Mouse (Mus musculus) megakaryocyte, embryonic 14.5 days (primary cell): ENCODE data around the gene Btbd3. TPM values are rescaled to one million over a fixed set of nuclear protein-coding genes. Genes with fewer than 3 reads are reported as not detected.

Experiments used
- H3K27me3 ChIP-seq: replicated peaks from 2 replicates; pipeline ENCODE3; 2012; ENCODE audit warnings: inconsistent platforms
- H3K36me3 ChIP-seq: replicated peaks from 2 replicates; pipeline ENCODE3; 2012; ENCODE audit warnings: low read length, inconsistent platforms, mixed read lengths
- H3K4me1 ChIP-seq: 2 replicates; pipeline ENCODE4 v1.6.1; 2012; ENCODE audit warnings: inconsistent platforms
- H3K4me3 ChIP-seq: replicated peaks from 2 replicates; pipeline ENCODE3; 2012; ENCODE audit warnings: moderate library complexity, mild to moderate bottlenecking, inconsistent platforms
- H3K9me3 ChIP-seq: 2 replicates; pipeline ENCODE4 v1.6.1; 2012; ENCODE audit warnings: inconsistent platforms
- FLI1 ChIP-seq: IDR thresholded peaks from 2 replicates; pipeline ENCODE4 v1.6.1; 2012; ENCODE audit warnings: low read length, inconsistent platforms, mixed read lengths
- GATA1 ChIP-seq: IDR thresholded peaks from 3 replicates; pipeline ENCODE4 v1.6.1; 2012; ENCODE audit warnings: mixed read lengths, low read length, inconsistent platforms, borderline replicate concordance
- polyA plus RNA-seq: library from polyadenylated mRNA; stranded (reverse); fragments of >175 nt; gene quantifications from 2 replicates; pipeline ENCODE4 v1.2.3, GENCODE M21; 2012; ENCODE audit warnings: low replicate concordance; ENCODE audit not compliant: insufficient read depth

Btbd3 gene
- polyA plus RNA-seq, 1 experiment: 0.10 TPM

DNA sequence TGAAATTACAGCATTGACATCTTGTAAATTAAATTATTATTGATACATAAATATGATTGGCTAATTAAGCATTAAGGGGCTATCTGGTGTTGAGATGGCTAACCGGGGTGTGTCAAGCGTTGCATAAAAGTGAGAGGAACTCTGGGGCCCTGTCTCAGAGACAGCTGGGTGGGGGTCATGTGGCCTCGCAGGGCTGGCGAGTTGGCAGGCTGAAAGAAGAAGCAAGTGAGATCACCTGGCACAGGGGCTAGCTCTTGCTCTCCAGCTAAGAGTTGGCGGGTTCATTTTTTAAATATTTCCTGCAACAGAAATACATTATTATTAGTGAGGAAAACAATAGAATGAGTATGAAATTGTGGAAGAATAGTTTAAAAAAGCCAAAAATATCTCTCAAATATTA lies 118.2 kb downstream of the Btbd3 start:
- TF ChIP-seq GATA1 (no peak), FLI1 (no peak)
- Histone ChIP-seq H3K9me3 (no peaks in the 10 kb centered on the region), H3K27me3 (no peaks in the 10 kb centered on the region), H3K36me3 (no peaks in the 10 kb centered on the region), H3K4me1 (no peaks in the 10 kb centered on the region), H3K4me3 (no peak overlapping the region)

GRCm38 (mm10) chr2:138378855-138379254 lies 122.5 kb downstream of the Btbd3 start:
- Histone ChIP-seq H3K9me3 (no peaks in the 10 kb centered on the region), H3K27me3 (no peaks in the 10 kb centered on the region), H3K4me3 (no peak overlapping the region), H3K36me3 (no peaks in the 10 kb centered on the region), H3K4me1 (no peaks in the 10 kb centered on the region)
- no peak for TF ChIP-seq GATA1
- TF ChIP-seq FLI1: no peak

DNA sequence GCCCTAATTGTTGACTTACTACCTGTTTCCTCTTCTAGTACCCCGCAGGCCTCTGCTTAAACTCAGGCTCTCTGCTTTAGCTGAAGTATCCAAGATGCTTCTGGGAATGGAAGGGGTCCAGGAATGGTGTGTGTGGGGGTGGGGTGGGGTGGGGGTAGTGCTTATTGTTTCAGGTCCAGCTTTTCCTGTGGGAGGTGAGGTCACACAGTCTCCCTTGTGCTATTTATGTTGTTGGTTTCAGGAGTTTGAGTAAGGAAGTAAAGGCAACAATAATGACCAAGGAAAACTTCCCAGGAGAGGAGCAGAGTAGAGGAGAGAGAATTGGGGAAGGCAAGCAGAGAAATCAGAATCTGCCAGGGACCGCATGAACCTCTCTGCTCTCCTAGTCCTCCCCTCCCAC lies 128.4 kb downstream of the Btbd3 start:
- Histone ChIP-seq H3K27me3 (no peaks in the 10 kb centered on the region), H3K36me3 (no peaks in the 10 kb centered on the region), H3K4me1 (no peaks in the 10 kb centered on the region), H3K9me3 (0 out of 2 replicates have a peak, but pooled peaks cover 6% of the 10 kb centered on the region), H3K4me3 (no peak overlapping the region)
- TF ChIP-seq FLI1 (no peak), GATA1 (no peak)

- Histone ChIP-seq H3K4me1 (no peaks in the 10 kb centered on the region), H3K4me3 (no peak overlapping the region), H3K36me3 (no peaks in the 10 kb centered on the region), H3K27me3 (no peaks in the 10 kb centered on the region), H3K9me3 (0 out of 2 replicates have a peak, but pooled peaks cover 6% of the 10 kb centered on the region)
- TF ChIP-seq FLI1: no peak
- TF ChIP-seq GATA1: no peak
Observed at GRCm38 (mm10) chr2:138388591-138388990, 132.2 kb downstream of the Btbd3 start.

- H3K9me3 ChIP-seq: peaks cover 19% of the 10 kb centered on the region
- H3K4me1 ChIP-seq: no peaks in the 10 kb centered on the region
- no peaks in the 10 kb centered on the region for H3K36me3 ChIP-seq
- TF ChIP-seq GATA1 (no peak), FLI1 (no peak)
- no peak overlapping the region for H3K4me3 ChIP-seq
- no peaks in the 10 kb centered on the region for H3K27me3 ChIP-seq
Observed at GRCm38 (mm10) chr2:138403046-138403445, 146.7 kb downstream of the Btbd3 start.

- Histone ChIP-seq H3K9me3 (peaks cover 9% of the 10 kb centered on the region), H3K4me1 (no peaks in the 10 kb centered on the region), H3K4me3 (no peak overlapping the region), H3K27me3 (no peaks in the 10 kb centered on the region), H3K36me3 (no peaks in the 10 kb centered on the region)
- no peak for TF ChIP-seq GATA1
- no peak for TF ChIP-seq FLI1
Observed at GRCm38 (mm10) chr2:138405753-138406528, 149.6 kb downstream of the Btbd3 start.

DNA sequence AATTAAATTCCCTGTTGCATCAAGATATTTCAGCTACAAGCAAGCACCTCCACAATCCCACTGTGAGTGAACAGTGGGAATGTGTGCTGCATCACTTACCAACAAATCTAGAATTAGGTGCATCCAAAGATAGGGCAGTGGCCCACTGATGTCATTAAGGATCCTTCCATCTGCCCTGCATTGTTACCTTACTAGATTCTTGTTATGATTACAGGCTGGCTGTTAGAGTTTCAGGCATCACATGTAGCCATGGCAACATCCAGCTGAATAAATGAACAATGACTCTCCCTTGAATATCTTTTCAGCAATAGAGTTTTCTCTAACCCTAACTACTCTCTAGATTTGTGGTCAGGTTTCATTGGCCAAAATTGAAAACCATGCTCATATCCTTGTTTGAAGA lies 150.3 kb downstream of the Btbd3 start:
- H3K4me1 ChIP-seq: no peaks in the 10 kb centered on the region
- H3K9me3 ChIP-seq: peaks cover 9% of the 10 kb centered on the region
- H3K4me3 ChIP-seq: no peak overlapping the region

DNA sequence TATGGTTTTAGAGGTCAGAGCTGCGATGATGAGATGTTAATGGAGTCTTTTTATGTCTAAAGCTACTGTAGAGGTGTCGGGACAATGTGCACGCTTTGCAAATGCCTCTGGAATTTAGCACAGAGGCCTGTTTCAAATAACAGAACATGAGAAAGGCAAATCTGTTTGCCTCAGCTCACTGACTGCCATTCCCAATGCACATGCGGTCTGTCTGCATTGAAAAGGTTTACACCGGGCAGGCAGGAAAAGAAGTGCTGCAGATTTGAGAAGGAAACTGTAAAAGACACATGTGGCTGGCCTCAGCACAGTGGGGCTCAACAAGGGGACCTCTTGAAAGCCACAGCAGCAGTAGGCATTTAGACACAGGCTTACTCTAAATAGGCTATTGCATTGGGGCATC lies 156.2 kb downstream of the Btbd3 start:
- Histone ChIP-seq H3K9me3 (no peaks in the 10 kb centered on the region), H3K27me3 (no peaks in the 10 kb centered on the region)
- TF ChIP-seq FLI1 (no peak), GATA1 (no peak)

More for the DNA sequence above, 150.3 kb downstream of the Btbd3 start:
- H3K36me3 ChIP-seq: no peaks in the 10 kb centered on the region
- TF ChIP-seq FLI1 (no peak), GATA1 (no peak)
- no peaks in the 10 kb centered on the region for H3K27me3 ChIP-seq

DNA sequence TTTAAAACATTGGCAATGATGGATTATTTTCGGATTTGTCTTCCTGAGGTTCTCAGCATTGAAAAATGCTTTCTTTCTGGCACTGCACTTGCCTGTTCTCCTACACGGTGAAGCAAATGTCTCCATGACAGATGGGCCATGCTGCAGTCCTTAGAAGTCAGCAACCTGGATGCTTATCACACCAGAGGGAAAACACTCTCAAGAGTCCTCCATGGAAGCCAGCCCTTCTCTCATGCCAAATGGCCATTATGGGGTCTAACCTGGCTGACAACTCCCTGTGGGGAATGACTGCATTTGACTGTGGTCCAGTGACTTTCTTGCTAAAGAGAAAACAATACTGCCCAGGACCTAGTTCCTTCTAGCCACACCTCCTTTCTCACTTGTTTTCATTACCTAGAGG lies 166.0 kb downstream of the Btbd3 start:
- Histone ChIP-seq H3K4me1 (no peaks in the 10 kb centered on the region), H3K36me3 (no peaks in the 10 kb centered on the region), H3K4me3 (no peak overlapping the region), H3K27me3 (no peaks in the 10 kb centered on the region), H3K9me3 (peaks cover 16% of the 10 kb centered on the region; the same call in 1 of the 2 replicates)
- TF ChIP-seq FLI1 (no peak), GATA1 (no peak)

More for the DNA sequence above, 156.2 kb downstream of the Btbd3 start:
- H3K4me1 ChIP-seq: no peaks in the 10 kb centered on the region
- H3K4me3 ChIP-seq: no peak overlapping the region
- H3K36me3 ChIP-seq: no peaks in the 10 kb centered on the region

DNA sequence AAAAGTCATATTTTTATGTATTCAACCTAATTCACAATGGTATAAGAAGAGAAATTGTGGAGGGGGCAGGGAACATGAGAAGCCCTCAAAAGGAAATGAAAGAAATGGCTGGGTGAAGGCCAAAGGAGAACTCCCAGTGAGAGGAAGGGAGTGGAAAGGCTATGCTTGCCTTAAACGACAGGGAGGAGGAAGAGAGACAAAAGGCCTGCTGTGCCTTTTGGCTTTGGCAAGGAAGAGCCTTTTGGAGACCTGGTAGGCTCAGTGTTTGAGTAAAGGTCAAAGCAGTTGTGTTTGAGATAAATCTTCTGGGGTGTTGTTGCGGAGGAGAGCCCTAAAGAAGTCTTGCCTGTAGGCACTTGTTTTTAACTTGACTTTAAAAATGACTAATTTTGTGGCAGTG lies 175.6 kb downstream of the Btbd3 start:
- no peaks in the 10 kb centered on the region for H3K36me3 ChIP-seq
- H3K27me3 ChIP-seq: no peaks in the 10 kb centered on the region
- peaks cover 6% of the 10 kb centered on the region; the same call in 1 of the 2 replicates for H3K9me3 ChIP-seq
- H3K4me1 ChIP-seq: no peaks in the 10 kb centered on the region
- no peak overlapping the region for H3K4me3 ChIP-seq
- TF ChIP-seq FLI1 (no peak), GATA1 (no peak)

- TF ChIP-seq FLI1: no peak
- TF ChIP-seq GATA1: no peak
Observed at GRCm38 (mm10) chr2:138446466-138446865, 190.1 kb downstream of the Btbd3 start.

More at GRCm38 (mm10) chr2:138446466-138446865, 190.1 kb downstream of the Btbd3 start:
- Histone ChIP-seq H3K27me3 (no peaks in the 10 kb centered on the region), H3K36me3 (no peaks in the 10 kb centered on the region), H3K4me3 (no peak overlapping the region), H3K4me1 (no peaks in the 10 kb centered on the region), H3K9me3 (peaks cover 17% of the 10 kb centered on the region)
